Mouse (Mus musculus) urinary bladder, postnatal 10 days (tissue): ENCODE results near the gene Mtrex.

Experiments
- DNase-seq: peaks from one replicate; pipeline ENCODE4 v3.0.0; 2022; ENCODE audit warnings: low spot score

Mtrex gene

DNA sequence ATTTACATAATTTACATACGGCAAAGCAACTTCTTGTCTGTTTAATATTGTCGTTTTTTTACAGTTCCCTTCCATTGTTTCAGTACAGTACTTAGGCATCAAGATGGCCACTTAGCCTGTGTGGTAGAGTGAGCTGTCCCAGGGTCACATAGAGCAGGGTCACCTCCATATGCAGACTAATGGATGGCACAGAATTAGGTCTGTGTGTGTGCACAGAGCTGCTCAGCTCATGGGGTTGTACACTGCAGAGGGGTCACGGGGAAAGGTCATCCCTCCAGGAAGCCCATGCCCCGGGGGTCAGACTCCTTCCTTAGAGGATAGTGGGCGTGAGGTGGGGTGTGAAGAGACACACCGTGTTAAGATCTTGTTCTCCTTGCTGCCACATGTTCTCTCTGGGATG lies 101.7 kb downstream of the Mtrex start:
- DNase-seq: no peak

DNA sequence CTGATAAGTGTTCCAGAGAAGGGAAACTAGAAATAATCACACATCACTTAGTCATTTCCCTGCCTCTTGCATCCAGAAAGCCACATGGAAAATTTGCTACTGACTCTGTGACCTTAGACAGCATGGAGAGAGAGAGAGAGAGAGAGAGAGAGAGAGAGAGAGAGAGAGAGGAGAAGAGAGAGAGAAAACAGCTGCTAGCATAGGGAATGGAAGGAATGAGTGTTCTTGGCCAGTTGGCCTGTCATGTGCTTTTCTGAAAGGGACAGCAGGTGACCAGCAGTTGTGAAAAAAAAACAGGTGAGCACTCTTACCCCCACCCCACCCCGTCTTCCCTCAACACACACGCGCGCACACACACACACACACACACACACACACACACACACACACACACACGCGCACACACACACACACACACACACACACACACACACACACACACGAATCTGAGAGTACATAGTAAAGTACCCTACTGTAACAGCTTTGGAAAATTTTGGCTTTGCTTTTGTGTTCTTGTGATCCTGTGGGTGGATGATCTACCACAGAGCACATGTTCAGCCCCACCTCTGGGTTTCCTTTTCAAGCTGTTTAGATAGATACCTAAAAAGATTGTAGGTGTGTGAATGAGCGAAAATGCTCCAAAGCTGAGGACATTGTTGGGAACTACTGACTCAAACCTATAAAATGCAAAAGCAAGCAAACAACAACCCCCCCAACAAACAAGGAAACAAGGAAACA lies 103.1 kb downstream of the Mtrex start:
- DNase-seq: no peak

DNA sequence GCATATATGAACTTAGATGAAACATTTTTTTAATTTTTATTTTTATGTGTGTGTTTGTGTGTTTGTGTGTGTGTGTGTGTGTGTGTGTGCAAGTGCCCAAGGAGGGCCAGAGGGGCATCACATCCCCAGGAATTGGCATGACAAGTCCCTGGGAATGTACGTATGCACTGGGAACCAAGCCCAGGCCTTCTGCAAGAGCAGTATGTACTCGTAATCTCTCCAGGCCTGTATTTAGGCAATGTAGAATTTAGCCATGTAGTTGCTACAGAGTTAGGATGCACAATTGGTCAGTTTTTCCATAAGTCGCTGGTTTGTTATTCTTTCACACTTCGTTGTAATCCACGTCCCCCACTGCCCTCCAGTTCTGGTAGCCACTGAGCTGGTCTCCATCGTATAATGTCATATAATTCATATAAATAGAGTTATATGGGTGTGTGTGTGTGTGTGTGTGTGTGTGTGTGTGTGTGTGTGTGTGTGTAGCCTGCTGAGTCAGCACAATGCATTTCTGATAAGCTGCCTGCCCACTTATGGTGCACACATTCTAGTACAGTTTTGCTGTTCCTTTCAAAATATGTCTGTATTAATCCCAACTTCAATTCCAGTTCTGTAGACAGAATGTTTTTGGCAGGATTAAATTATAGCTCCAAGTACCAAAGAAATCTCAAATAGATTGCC lies 103.8 kb downstream of the Mtrex start:
- no peak for DNase-seq

DNA sequence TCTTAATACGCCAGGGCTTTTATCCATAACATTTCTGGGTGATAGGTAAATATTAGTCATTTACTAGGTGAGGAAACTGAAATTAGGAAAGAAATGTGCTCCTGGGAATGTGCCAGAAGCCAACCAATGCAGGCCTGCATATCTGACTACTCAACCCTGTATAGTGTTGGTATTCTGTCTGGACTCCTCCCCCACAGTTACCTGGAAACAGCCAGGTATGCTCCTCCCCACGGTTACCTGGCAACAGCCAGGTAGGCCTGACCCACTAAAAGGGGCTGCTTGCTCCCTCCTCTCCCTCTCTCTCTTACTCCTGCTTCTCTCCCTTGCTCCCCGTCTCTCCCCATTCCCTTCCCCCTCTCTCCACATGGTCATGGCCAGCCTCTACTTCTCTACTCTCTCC lies 104.8 kb downstream of the Mtrex start:
- DNase-seq: no peak

DNA sequence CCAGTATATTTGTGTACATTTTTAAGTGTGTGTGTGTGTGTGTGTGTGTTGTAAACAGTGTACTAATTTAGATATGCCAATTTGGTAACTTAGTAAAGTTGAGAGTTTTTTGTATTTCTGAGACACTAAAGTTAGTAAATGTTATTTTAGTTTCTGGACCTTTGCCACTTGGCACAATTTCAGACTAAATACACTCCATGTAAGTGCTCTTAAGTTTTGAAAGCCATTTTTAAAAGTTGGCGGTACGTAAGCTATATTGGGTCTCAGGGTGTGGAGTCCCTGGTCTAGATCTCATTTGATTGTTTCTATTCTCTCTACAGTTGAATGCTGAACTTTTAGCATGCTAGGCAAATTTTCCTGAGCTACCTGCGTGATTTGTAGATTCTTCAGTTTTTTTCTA lies 109.1 kb downstream of the Mtrex start:
- no peak for DNase-seq
